Mouse (Mus musculus) forebrain, embryonic 12.5 days (tissue): ENCODE measurements around the gene Mark4. TPM values are rescaled to one million over a fixed set of nuclear protein-coding genes. Genes with fewer than 3 reads are reported as not detected.

Experiments
- ATAC-seq: fragments of 200-750 bp; cut with Nextera tagmentation; 2 replicates; pipeline ENCODE4 v1.8.0; 2017; ENCODE audit warnings: moderate TSS enrichment; ENCODE audit not compliant: low FRiP score
- H3K27ac ChIP-seq: fragments of 300-500 bp; sonication (generic); 2 replicates; pipeline ENCODE4 v1.5.1; 2016; ENCODE audit warnings: mild to moderate bottlenecking
- H3K27me3 ChIP-seq: fragments of 300-500 bp; sonication (generic); 2 replicates; pipeline ENCODE4 v1.6.1; 2016; ENCODE audit warnings: mild to moderate bottlenecking
- H3K36me3 ChIP-seq: fragments of 300-500 bp; sonication (generic); replicated peaks from 2 replicates; pipeline ENCODE4 v1.6.1; 2016; ENCODE audit warnings: mild to moderate bottlenecking
- H3K4me1 ChIP-seq: fragments of 300-500 bp; sonication (generic); 2 replicates; pipeline ENCODE4 v1.6.1; 2016
- H3K4me2 ChIP-seq: fragments of 300-500 bp; sonication (generic); 2 replicates; pipeline ENCODE4 v1.6.1; 2016; ENCODE audit warnings: mild to moderate bottlenecking, moderate library complexity
- H3K4me3 ChIP-seq: fragments of 300-500 bp; sonication (generic); replicated peaks from 2 replicates; pipeline ENCODE4 v1.5.1; 2016; ENCODE audit warnings: mild to moderate bottlenecking
- H3K9ac ChIP-seq: fragments of 300-500 bp; sonication (generic); 2 replicates; pipeline ENCODE4 v1.6.1; 2016; ENCODE audit warnings: mild to moderate bottlenecking
- H3K9me3 ChIP-seq: fragments of 300-500 bp; sonication (generic); 2 replicates; pipeline ENCODE4 v1.6.1; 2016
- WGBS: fragments of 180-500 bp; shearing (Covaris S2); methylation state at CpG from one replicate; pipeline ENCODE4 v1.1.7; 2016; 5-methylcytosine and 5-hydroxymethylcytosine counted together
- polyA plus RNA-seq: library from polyadenylated mRNA; unstranded; fragments of >200 nt; fragmentation: Nextera tagmentation; extraction: Ambion mirVana; gene quantifications from 2 replicates; pipeline ENCODE4 v1.2.1, GENCODE M21; 2016

Gene Mark4
- polyA plus RNA-seq, 1 experiment from 2014 or later = 14.0 TPM

GRCm38 (mm10) chr7:19426349-19426748 is 32.3 kb downstream of the Mark4 start:
- H3K36me3 ChIP-seq = peaks cover 64% of the 10 kb centered on the region
- H3K9ac ChIP-seq = no peak overlapping the region
- no peaks in the 10 kb centered on the region for H3K9me3 ChIP-seq
- no peak overlapping the region for H3K4me3 ChIP-seq
- peaks cover 18% of the 10 kb centered on the region for H3K27me3 ChIP-seq
- H3K4me2 ChIP-seq = no peak overlapping the region
- peaks cover 3% of the 10 kb centered on the region; the same call in 1 of the 2 replicates for H3K4me1 ChIP-seq
- H3K27ac ChIP-seq = no peak overlapping the region
- WGBS = 66% methylated on average over 6 of the region's 6 CpGs
- ATAC-seq = no peak

GRCm38 (mm10) chr7:19424051-19424450 is 34.6 kb downstream of the Mark4 start:
- Histone ChIP-seq H3K27me3 (peaks cover 41% of the 10 kb centered on the region), H3K4me3 (no peak overlapping the region), H3K9me3 (no peaks in the 10 kb centered on the region), H3K9ac (no peak overlapping the region), H3K4me2 (no peak overlapping the region), H3K27ac (no peak overlapping the region), H3K36me3 (peaks cover 43% of the 10 kb centered on the region), H3K4me1 (peaks cover 11% of the 10 kb centered on the region)
- ATAC-seq = no peak
- 74% methylated on average over 4 of the region's 4 CpGs for WGBS

GRCm38 (mm10) chr7:19423083-19423482 is 35.5 kb downstream of the Mark4 start:
- H3K4me2 ChIP-seq = no peak overlapping the region
- H3K4me1 ChIP-seq = peaks cover 11% of the 10 kb centered on the region
- no peak overlapping the region for H3K4me3 ChIP-seq
- no peaks in the 10 kb centered on the region for H3K9me3 ChIP-seq
- H3K9ac ChIP-seq = no peak overlapping the region
- H3K27ac ChIP-seq = no peak overlapping the region
- ATAC-seq = no peak
- H3K27me3 ChIP-seq = peaks cover 51% of the 10 kb centered on the region
- H3K36me3 ChIP-seq = peaks cover 33% of the 10 kb centered on the region
- WGBS = 89% methylated on average over 3 of the region's 3 CpGs

GRCm38 (mm10) chr7:19420821-19421636 is 37.6 kb downstream of the Mark4 start:
- peaks cover 13% of the 10 kb centered on the region for H3K36me3 ChIP-seq
- peaks cover 11% of the 10 kb centered on the region for H3K4me1 ChIP-seq
- peak overlapping the region; percentile 72 for H3K4me2 ChIP-seq
- peak overlapping the region; percentile 43 for H3K4me3 ChIP-seq
- peaks cover 70% of the 10 kb centered on the region for H3K27me3 ChIP-seq
- no peaks in the 10 kb centered on the region for H3K9me3 ChIP-seq
- peak overlapping the region; percentile 33; the same call in 1 of the 2 replicates for H3K9ac ChIP-seq
- peak; percentile 97 for ATAC-seq
- 14% methylated on average over 43 of the region's 43 CpGs for WGBS
- H3K27ac ChIP-seq = no peak overlapping the region

- ATAC-seq = no peak
- no peaks in the 10 kb centered on the region for H3K9me3 ChIP-seq
- H3K9ac ChIP-seq = no peak overlapping the region
- peaks cover 11% of the 10 kb centered on the region for H3K4me1 ChIP-seq
- no peak overlapping the region for H3K4me3 ChIP-seq
- whole genome bisulfite sequencing = 8% methylated on average over 28 of the region's 28 CpGs
- no peak overlapping the region for H3K4me2 ChIP-seq
- H3K27me3 ChIP-seq = peaks cover 78% of the 10 kb centered on the region
- H3K36me3 ChIP-seq = peaks cover 4% of the 10 kb centered on the region
- no peak overlapping the region for H3K27ac ChIP-seq
Observed at GRCm38 (mm10) chr7:19420121-19420520, 38.5 kb downstream of the Mark4 start.

- H3K27me3 ChIP-seq = peaks cover 61% of the 10 kb centered on the region
- WGBS = 85% methylated on average over 15 of the region's 15 CpGs
- ATAC-seq = no peak
Observed at GRCm38 (mm10) chr7:19416590-19416989, 42.0 kb downstream of the Mark4 start.

GRCm38 (mm10) chr7:19413525-19413924 is 45.1 kb downstream of the Mark4 start:
- 86% methylated on average over 3 of the region's 3 CpGs for WGBS
- H3K4me3 ChIP-seq = no peak overlapping the region
- no peak for ATAC-seq
- H3K4me2 ChIP-seq = no peak overlapping the region
- no peak overlapping the region for H3K27ac ChIP-seq
- no peaks in the 10 kb centered on the region for H3K4me1 ChIP-seq
- no peak overlapping the region for H3K9ac ChIP-seq
- H3K36me3 ChIP-seq = no peaks in the 10 kb centered on the region
- peaks cover 42% of the 10 kb centered on the region for H3K27me3 ChIP-seq
- H3K9me3 ChIP-seq = 0 out of 2 replicates have a peak, but pooled peaks cover 4% of the 10 kb centered on the region

More at GRCm38 (mm10) chr7:19416590-19416989, 42.0 kb downstream of the Mark4 start:
- no peak overlapping the region for H3K4me3 ChIP-seq
- H3K9me3 ChIP-seq = 0 out of 2 replicates have a peak, but pooled peaks cover 4% of the 10 kb centered on the region
- no peak overlapping the region for H3K9ac ChIP-seq
- H3K4me1 ChIP-seq = peaks cover 11% of the 10 kb centered on the region
- no peaks in the 10 kb centered on the region for H3K36me3 ChIP-seq
- no peak overlapping the region for H3K4me2 ChIP-seq
- no peak overlapping the region for H3K27ac ChIP-seq

- Histone ChIP-seq H3K9me3 (0 out of 2 replicates have a peak, but pooled peaks cover 4% of the 10 kb centered on the region), H3K4me1 (no peaks in the 10 kb centered on the region), H3K4me2 (no peak overlapping the region), H3K36me3 (no peaks in the 10 kb centered on the region), H3K4me3 (no peak overlapping the region), H3K27me3 (peaks cover 29% of the 10 kb centered on the region), H3K27ac (no peak overlapping the region), H3K9ac (no peak overlapping the region)
- 83% methylated on average over 5 of the region's 5 CpGs for WGBS
- no peak for ATAC-seq
Observed at GRCm38 (mm10) chr7:19411783-19412182, 46.8 kb downstream of the Mark4 start.

GRCm38 (mm10) chr7:19410766-19411344 is 47.8 kb downstream of the Mark4 start:
- Histone ChIP-seq H3K9ac (no peak overlapping the region), H3K4me1 (no peaks in the 10 kb centered on the region), H3K4me2 (no peak overlapping the region), H3K27ac (no peak overlapping the region), H3K9me3 (0 out of 2 replicates have a peak, but pooled peaks cover 4% of the 10 kb centered on the region), H3K27me3 (peaks cover 30% of the 10 kb centered on the region; the same call in 1 of the 2 replicates), H3K4me3 (no peak overlapping the region), H3K36me3 (no peaks in the 10 kb centered on the region)
- no peak for ATAC-seq
- WGBS = 85% methylated on average over 11 of the region's 11 CpGs

- peaks cover 4% of the 10 kb centered on the region; the same call in 1 of the 2 replicates for H3K4me1 ChIP-seq
- peaks cover 33% of the 10 kb centered on the region for H3K27me3 ChIP-seq
- no peak overlapping the region for H3K9ac ChIP-seq
- 68% methylated on average over 6 of the region's 6 CpGs for WGBS
- no peak overlapping the region for H3K4me3 ChIP-seq
- no peak overlapping the region for H3K27ac ChIP-seq
- no peak overlapping the region for H3K4me2 ChIP-seq
- 0 out of 2 replicates have a peak, but pooled peaks cover 4% of the 10 kb centered on the region for H3K9me3 ChIP-seq
- no peak for ATAC-seq
- H3K36me3 ChIP-seq = no peaks in the 10 kb centered on the region
Observed at GRCm38 (mm10) chr7:19409753-19410152, 48.9 kb downstream of the Mark4 start.

- Histone ChIP-seq H3K9ac (no peak overlapping the region), H3K4me3 (no peak overlapping the region), H3K4me1 (peaks cover 14% of the 10 kb centered on the region), H3K27me3 (peaks cover 65% of the 10 kb centered on the region), H3K9me3 (peaks cover 4% of the 10 kb centered on the region; the same call in 1 of the 2 replicates), H3K27ac (no peak overlapping the region), H3K4me2 (peak overlapping the region; percentile 40), H3K36me3 (no peaks in the 10 kb centered on the region)
- ATAC-seq = peak; percentile 73
- 4% methylated on average over 19 of the region's 19 CpGs for WGBS
Observed at GRCm38 (mm10) chr7:19405417-19405816, 53.2 kb downstream of the Mark4 start.

- Histone ChIP-seq H3K4me2 (peak within 1 kb of the TSS; percentile 89), H3K36me3 (no peaks in the 10 kb centered on the region), H3K9ac (peak within 1 kb of the TSS; percentile 53), H3K27me3 (peaks cover 75% of the 10 kb centered on the region), H3K9me3 (peaks cover 4% of the 10 kb centered on the region; the same call in 1 of the 2 replicates), H3K27ac (no peak within 1 kb of the TSS), H3K4me1 (peaks cover 21% of the 10 kb centered on the region), H3K4me3 (peak within 1 kb of the TSS; percentile 55)
- 53% methylated on average over 7 of the region's 7 CpGs for WGBS
- ATAC-seq = no peak
Observed at GRCm38 (mm10) chr7:19404476-19404875, 54.1 kb downstream of the Mark4 start, which contains the start of gene Ckm. Gene Ckm, plus strand, starts transcription at chr7:19404776.
